Mouse (Mus musculus): Measurements from ENCODE around the gene Gm9747. TPM values are rescaled to one million over a fixed set of nuclear protein-coding genes. Genes with fewer than 3 reads are reported as not detected.

Gm9747 gene
- polyA plus RNA-seq, 1 experiment, result not detected

GRCm38 (mm10) chr1:82267547-82267946 lies 34.6 kb downstream of the Gm9747 start:
- H3K27ac ChIP-seq (ENCODE audit: insufficient read depth, low read depth, low read length), result no peak overlapping the region
- no peak overlapping the region for H3K4me3 ChIP-seq (ENCODE audit: insufficient read depth, low read depth, low read length)
- no peaks in the 10 kb centered on the region for H3K4me1 ChIP-seq (ENCODE audit: control insufficient read depth, insufficient read depth, low read length)
- TF ChIP-seq POLR2A (IDR thresholded peaks at IDR 0.05; ENCODE audit: insufficient read depth, low read depth, low read length) (no peak), CTCF (IDR thresholded peaks at IDR 0.05; ENCODE audit: insufficient read depth, low read depth, low read length) (no peak)
- 61% methylated on average over 4 of the region's 4 CpGs for WGBS

DNA sequence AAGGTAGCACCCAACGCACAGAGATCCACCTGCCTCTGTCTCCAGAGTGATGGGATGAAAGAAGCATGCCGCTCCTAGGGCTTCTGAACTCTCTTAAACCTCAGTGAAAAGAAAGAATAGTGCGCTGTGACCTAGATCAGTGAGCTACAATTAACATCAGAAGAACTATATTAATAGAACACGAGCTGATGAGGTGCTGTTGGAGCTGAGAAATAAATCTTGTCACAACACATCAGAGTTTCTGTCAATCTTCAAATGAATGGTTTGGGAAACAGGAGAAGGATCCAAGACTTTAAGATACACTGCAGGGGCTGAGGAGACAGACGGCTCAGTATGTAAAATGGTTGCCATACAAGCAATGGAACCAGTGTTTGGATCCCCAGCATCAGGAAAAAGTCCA lies 39.3 kb downstream of the Gm9747 start:
- Histone ChIP-seq H3K27ac (ENCODE audit: insufficient read depth, low read depth, low read length) (no peak overlapping the region), H3K4me3 (ENCODE audit: insufficient read depth, low read depth, low read length) (no peak overlapping the region), H3K4me1 (ENCODE audit: control insufficient read depth, insufficient read depth, low read length) (peaks cover 3% of the 10 kb centered on the region)
- 63% methylated on average over 5 of the region's 5 CpGs for WGBS
- TF ChIP-seq CTCF (IDR thresholded peaks at IDR 0.05; ENCODE audit: insufficient read depth, low read depth, low read length), result no peak
- no peak for TF ChIP-seq POLR2A (IDR thresholded peaks at IDR 0.05; ENCODE audit: insufficient read depth, low read depth, low read length)

DNA sequence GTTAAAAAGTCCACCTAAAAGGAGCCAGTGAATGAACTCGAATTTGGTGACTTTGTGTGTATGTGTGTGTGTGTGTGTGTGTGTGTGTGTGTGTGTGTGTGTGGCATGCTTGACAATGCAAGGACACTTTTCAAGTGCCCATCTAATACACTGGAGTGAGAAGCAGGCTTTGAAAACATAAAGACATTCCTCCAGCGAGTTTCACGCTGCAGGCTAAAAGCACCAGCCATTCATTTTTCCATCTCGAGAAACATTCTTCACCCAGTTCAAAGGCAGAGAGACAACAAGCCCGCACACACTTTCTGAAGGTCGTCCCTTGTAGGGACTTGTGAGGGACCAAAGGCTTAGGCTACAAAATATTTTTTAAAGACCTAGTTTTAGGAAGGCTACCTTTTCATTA lies 40.6 kb downstream of the Gm9747 start:
- Histone ChIP-seq H3K4me1 (ENCODE audit: control insufficient read depth, insufficient read depth, low read length) (peaks cover 3% of the 10 kb centered on the region), H3K27ac (ENCODE audit: insufficient read depth, low read depth, low read length) (no peak overlapping the region), H3K4me3 (ENCODE audit: insufficient read depth, low read depth, low read length) (no peak overlapping the region)
- 38% methylated on average over 6 of the region's 6 CpGs for WGBS
- TF ChIP-seq CTCF (IDR thresholded peaks at IDR 0.05; ENCODE audit: insufficient read depth, low read depth, low read length), result no peak
- no peak for TF ChIP-seq POLR2A (IDR thresholded peaks at IDR 0.05; ENCODE audit: insufficient read depth, low read depth, low read length)

DNA sequence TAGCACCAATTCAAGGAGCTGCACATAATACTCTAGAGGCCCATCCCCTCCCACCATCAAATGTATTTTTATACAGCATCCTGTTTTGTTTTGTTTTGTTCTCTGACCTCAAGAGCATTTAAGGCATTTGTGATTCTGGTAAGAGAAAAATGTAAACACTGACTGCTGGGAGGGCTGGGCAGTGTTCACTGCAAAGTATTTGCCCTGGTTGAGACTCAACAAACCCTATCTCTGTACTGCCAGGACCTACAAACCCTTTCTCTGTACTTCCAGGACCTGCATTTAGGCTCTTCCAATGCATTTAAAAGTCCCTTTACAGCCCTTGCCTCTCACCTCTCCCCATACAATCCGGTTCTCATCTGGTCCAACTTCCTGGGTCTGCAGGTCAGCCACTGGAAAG lies 41.4 kb downstream of the Gm9747 start:
- TF ChIP-seq CTCF (IDR thresholded peaks at IDR 0.05; ENCODE audit: insufficient read depth, low read depth, low read length) (no peak), POLR2A (IDR thresholded peaks at IDR 0.05; ENCODE audit: insufficient read depth, low read depth, low read length) (no peak)
- no peak overlapping the region for H3K27ac ChIP-seq (ENCODE audit: insufficient read depth, low read depth, low read length)
- no peak overlapping the region for H3K4me3 ChIP-seq (ENCODE audit: insufficient read depth, low read depth, low read length)
- H3K4me1 ChIP-seq (ENCODE audit: control insufficient read depth, insufficient read depth, low read length), result peaks cover 3% of the 10 kb centered on the region
- 39% methylated on average over 1 of the region's 1 CpGs for WGBS

- Histone ChIP-seq H3K27ac (ENCODE audit: insufficient read depth, low read depth, low read length) (no peak overlapping the region), H3K4me1 (ENCODE audit: control insufficient read depth, insufficient read depth, low read length) (no peaks in the 10 kb centered on the region), H3K4me3 (ENCODE audit: insufficient read depth, low read depth, low read length) (no peak overlapping the region)
- TF ChIP-seq POLR2A (IDR thresholded peaks at IDR 0.05; ENCODE audit: insufficient read depth, low read depth, low read length), result no peak
- TF ChIP-seq CTCF (IDR thresholded peaks at IDR 0.05; ENCODE audit: insufficient read depth, low read depth, low read length), result no peak
- WGBS, result 22% methylated on average over 1 of the region's 1 CpGs
Measured at GRCm38 (mm10) chr1:82279768-82280167, 46.9 kb downstream of the Gm9747 start.

DNA sequence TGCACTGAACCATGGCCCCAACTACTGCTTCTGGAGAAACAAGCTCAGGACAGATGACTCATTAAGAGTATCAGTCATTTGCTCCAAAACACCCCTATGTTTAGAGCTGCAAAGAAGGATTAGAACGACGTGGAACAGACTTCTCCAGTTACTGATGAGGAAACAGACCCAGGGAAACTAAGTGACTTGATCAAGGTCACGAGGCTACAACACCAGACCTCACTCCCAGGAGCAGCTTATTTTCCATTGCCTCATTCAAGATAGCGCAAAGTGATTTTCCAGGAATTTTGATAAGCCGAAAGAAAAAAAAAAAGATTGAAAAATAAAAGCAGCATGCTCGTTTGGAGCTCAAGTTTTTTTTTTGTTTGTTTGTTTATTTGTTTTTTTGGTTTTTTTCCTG lies 48.9 kb downstream of the Gm9747 start:
- Histone ChIP-seq H3K27ac (ENCODE audit: insufficient read depth, low read depth, low read length) (0 out of 2 replicates have a peak overlapping the region, but pooled peaks have one; percentile 15), H3K4me3 (ENCODE audit: insufficient read depth, low read depth, low read length) (no peak overlapping the region), H3K4me1 (ENCODE audit: control insufficient read depth, insufficient read depth, low read length) (peaks cover 2% of the 10 kb centered on the region; the same call in 1 of the 2 replicates)
- WGBS, result 62% methylated on average over 6 of the region's 6 CpGs
- TF ChIP-seq POLR2A (IDR thresholded peaks at IDR 0.05; ENCODE audit: insufficient read depth, low read depth, low read length), result no peak
- no peak for TF ChIP-seq CTCF (IDR thresholded peaks at IDR 0.05; ENCODE audit: insufficient read depth, low read depth, low read length)

DNA sequence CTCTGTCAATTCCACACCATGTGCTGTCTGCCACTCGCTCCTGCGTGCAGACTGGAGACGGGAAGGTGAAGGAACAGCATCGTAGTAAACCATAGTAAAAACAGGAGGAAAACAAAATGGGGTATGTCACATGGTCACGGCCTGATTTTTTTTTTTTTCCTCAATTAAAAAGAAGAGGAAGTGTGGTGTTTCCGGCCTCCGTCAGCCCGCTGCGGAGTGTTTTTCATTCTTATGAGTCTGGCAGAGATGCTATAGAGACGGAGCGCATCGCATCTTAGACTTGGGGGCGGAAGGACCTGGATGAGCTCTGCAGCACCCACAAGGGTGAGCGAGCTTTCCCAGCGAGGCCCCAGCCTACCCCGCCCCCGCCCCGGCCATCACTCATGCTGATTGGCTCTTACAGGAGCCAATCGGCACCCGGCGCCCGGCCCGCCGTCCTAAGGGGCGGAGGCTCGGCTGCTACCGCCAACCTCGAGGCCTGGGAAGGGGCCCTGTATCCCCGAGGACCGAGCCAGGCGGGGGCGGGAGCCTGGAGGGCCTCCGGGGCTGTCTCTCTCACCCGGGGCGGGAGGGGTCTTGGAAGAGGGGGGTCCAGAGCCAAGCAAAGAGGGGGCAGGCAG lies 50.2 kb downstream of the Gm9747 start:
- H3K4me3 ChIP-seq (ENCODE audit: insufficient read depth, low read depth, low read length), result peak overlapping the region; percentile 64
- WGBS, result 2% methylated on average over 35 of the region's 35 CpGs
- TF ChIP-seq CTCF (IDR thresholded peaks at IDR 0.05; ENCODE audit: insufficient read depth, low read depth, low read length), result no peak
- TF ChIP-seq POLR2A (IDR thresholded peaks at IDR 0.05; ENCODE audit: insufficient read depth, low read depth, low read length), result peak; percentile 65
- H3K27ac ChIP-seq (ENCODE audit: insufficient read depth, low read depth, low read length), result peak overlapping the region; percentile 98
- peaks cover 15% of the 10 kb centered on the region for H3K4me1 ChIP-seq (ENCODE audit: control insufficient read depth, insufficient read depth, low read length)

GRCm38 (mm10) chr1:82283901-82284301 lies 51.0 kb downstream of the Gm9747 start:
- Histone ChIP-seq H3K4me3 (ENCODE audit: insufficient read depth, low read depth, low read length) (peak overlapping the region; percentile 64), H3K4me1 (ENCODE audit: control insufficient read depth, insufficient read depth, low read length) (peaks cover 23% of the 10 kb centered on the region), H3K27ac (ENCODE audit: insufficient read depth, low read depth, low read length) (peak overlapping the region; percentile 98)
- 3% methylated on average over 1 of the region's 1 CpGs for WGBS
- TF ChIP-seq POLR2A (IDR thresholded peaks at IDR 0.05; ENCODE audit: insufficient read depth, low read depth, low read length) (no peak), CTCF (IDR thresholded peaks at IDR 0.05; ENCODE audit: insufficient read depth, low read depth, low read length) (no peak)

DNA sequence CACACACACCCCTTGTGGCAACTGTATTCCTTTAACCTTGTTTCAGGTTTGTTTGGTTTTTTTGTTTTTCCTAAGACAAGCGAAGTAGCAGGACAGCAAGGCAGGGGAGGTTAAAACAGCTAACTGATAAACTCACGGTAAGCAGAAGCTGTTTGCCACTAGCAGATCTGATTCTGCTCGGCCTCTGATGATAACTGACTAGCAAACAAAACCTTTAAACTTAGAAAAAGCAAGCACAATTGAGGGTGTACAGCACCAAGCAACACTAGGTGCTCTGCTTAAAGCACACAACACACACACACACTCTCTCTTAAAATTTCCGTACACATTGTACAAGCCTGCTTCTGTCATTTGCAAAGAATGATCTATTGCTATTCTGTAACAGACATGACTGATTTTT lies 51.5 kb downstream of the Gm9747 start:
- TF ChIP-seq POLR2A (IDR thresholded peaks at IDR 0.05; ENCODE audit: insufficient read depth, low read depth, low read length), result no peak
- no peak for TF ChIP-seq CTCF (IDR thresholded peaks at IDR 0.05; ENCODE audit: insufficient read depth, low read depth, low read length)
- peak overlapping the region; percentile 98 for H3K27ac ChIP-seq (ENCODE audit: insufficient read depth, low read depth, low read length)
- H3K4me1 ChIP-seq (ENCODE audit: control insufficient read depth, insufficient read depth, low read length), result peaks cover 28% of the 10 kb centered on the region
- WGBS, result 8% methylated on average over 4 of the region's 4 CpGs
- peak overlapping the region; percentile 64 for H3K4me3 ChIP-seq (ENCODE audit: insufficient read depth, low read depth, low read length)

Other genes with a start within 250 kb of the Gm9747 start
- not detected in 2 replicates for gene Irs1, start 58.3 kb downstream of the Gm9747 start, polyA plus RNA-seq (2012; ENCODE audit: insufficient read depth, insufficient read length, low replicate concordance, missing spikeins)
- gene Rhbdd1, start 83.3 kb downstream of the Gm9747 start, polyA plus RNA-seq (2012; ENCODE audit: insufficient read depth, insufficient read length, low replicate concordance, missing spikeins), result not detected in 2 replicates